Mouse (Mus musculus) CH12.LX (cell line): ENCODE data around the gene AB124611. TPM values are rescaled to one million over a fixed set of nuclear protein-coding genes. Genes with fewer than 3 reads are reported as not detected.

Experiments used
- DNase-seq: peaks from one replicate; pipeline ENCODE4 v3.0.0-alpha.2; 2013; ENCODE audit errors: extremely low read depth
- H3K27ac ChIP-seq: 2 replicates; pipeline ENCODE4 v1.5.1; 2012; ENCODE audit warnings: low read depth, mild to moderate bottlenecking, control low read depth, moderate library complexity; ENCODE audit not compliant: insufficient read depth
- H3K27me3 ChIP-seq: replicated peaks from 2 replicates; pipeline ENCODE3; 2012; ENCODE audit warnings: inconsistent platforms
- H3K36me3 ChIP-seq, 2 experiments: replicated peaks in 1 of 2; 2 replicates each; pipeline versions ENCODE3 to v1.6.1; 2012; ENCODE audit warnings: inconsistent platforms in 1 of 2, low read length in 1 of 2, mild to moderate bottlenecking in 1 of 2, mixed read lengths in 1 of 2, moderate library complexity in 1 of 2; ENCODE audit not compliant: control insufficient read depth in 1 of 2, insufficient read depth in 1 of 2
- H3K4me1 ChIP-seq, 2 experiments: 2 replicates each; pipeline ENCODE4 v1.6.1; 2012; ENCODE audit warnings: inconsistent platforms in 1 of 2, moderate library complexity in 1 of 2; ENCODE audit not compliant: insufficient read depth in 2 of 2, control insufficient read depth in 1 of 2
- H3K4me2 ChIP-seq: 2 replicates; pipeline ENCODE4 v1.6.1; 2012; ENCODE audit warnings: low read depth, mild to moderate bottlenecking, control low read depth; ENCODE audit not compliant: poor library complexity, insufficient read depth, severe bottlenecking
- H3K4me3 ChIP-seq, 3 experiments: fragments of 150-350 bp in 1 of 3; sonication (generic) in 1 of 3; replicated peaks in 1 of 3; 2 replicates each; pipeline versions ENCODE3 to v1.5.1; 2011 to 2012; ENCODE audit warnings: low read depth in 2 of 3, low read length in 2 of 3, mild to moderate bottlenecking in 2 of 3, moderate library complexity in 2 of 3, control low read depth in 1 of 3, improper control_type of control experiment in 1 of 3, inconsistent platforms in 1 of 3, mixed read lengths in 1 of 3; ENCODE audit not compliant: poor library complexity in 1 of 3
- H3K79me2 ChIP-seq: replicated peaks from 2 replicates; pipeline ENCODE4 v1.6.1; 2012; ENCODE audit warnings: mild to moderate bottlenecking, moderate library complexity; ENCODE audit not compliant: control insufficient read depth, poor library complexity, insufficient read depth, severe bottlenecking; ENCODE audit errors: extremely low read depth
- H3K9ac ChIP-seq: 2 replicates; pipeline ENCODE4 v1.6.1; 2012; ENCODE audit warnings: low read depth, mild to moderate bottlenecking, control low read depth, moderate library complexity; ENCODE audit not compliant: insufficient read depth
- H3K9me3 ChIP-seq: replicated peaks from 2 replicates; pipeline ENCODE3; 2012; ENCODE audit warnings: low read length, inconsistent platforms, mixed read lengths
- BHLHE40 ChIP-seq: IDR thresholded peaks from 2 replicates; pipeline ENCODE4 v1.6.1; 2011; ENCODE audit warnings: mild to moderate bottlenecking, low read depth, low read length, improper control_type of control experiment
- CHD2 ChIP-seq: IDR thresholded peaks from 2 replicates; pipeline ENCODE4 v1.6.1; 2011; ENCODE audit warnings: low read length, improper control_type of control experiment
- CTCF ChIP-seq, 2 experiments: IDR thresholded peaks in 1 of 2; conservative IDR thresholded peaks in 1 of 2; 2 replicates each; pipeline ENCODE4 v1.5.1; 2011 to 2012; ENCODE audit warnings: low read depth in 2 of 2, low read length in 2 of 2, improper control_type of control experiment in 1 of 2, inconsistent platforms in 1 of 2, mild to moderate bottlenecking in 1 of 2, moderate library complexity in 1 of 2
- ETS1 ChIP-seq: conservative IDR thresholded peaks from 2 replicates; pipeline ENCODE4 v1.6.1; 2012; ENCODE audit warnings: low read depth, mild to moderate bottlenecking, inconsistent platforms, low read length, improper control_type of control experiment, moderate library complexity
- JUN ChIP-seq: IDR thresholded peaks from 2 replicates; pipeline ENCODE4 v1.6.1; 2011; ENCODE audit warnings: low read depth, mild to moderate bottlenecking, low read length, improper control_type of control experiment, moderate library complexity; ENCODE audit not compliant: insufficient read depth
- JUND ChIP-seq: conservative IDR thresholded peaks from 2 replicates; pipeline ENCODE4 v1.6.1; 2011; ENCODE audit warnings: low read depth, low read length, improper control_type of control experiment
- MXI1 ChIP-seq: IDR thresholded peaks from 2 replicates; pipeline ENCODE4 v1.6.1; 2011; ENCODE audit warnings: mild to moderate bottlenecking, low read depth, low read length, improper control_type of control experiment
- MYC ChIP-seq: IDR thresholded peaks from 2 replicates; pipeline ENCODE4 v1.6.1; 2011; ENCODE audit warnings: low read depth, mild to moderate bottlenecking, improper control_type of control experiment, low read length
- NELFE ChIP-seq: IDR thresholded peaks from 2 replicates; pipeline ENCODE4 v1.6.1; 2011; ENCODE audit warnings: low read depth, low read length, improper control_type of control experiment
- NRF1 ChIP-seq: IDR thresholded peaks from 2 replicates; pipeline ENCODE4 v1.6.1; 2014; ENCODE audit warnings: low read depth, mild to moderate bottlenecking, inconsistent platforms, low read length, improper control_type of control experiment, moderate library complexity
- PAX5 ChIP-seq: IDR thresholded peaks from 2 replicates; pipeline ENCODE4 v1.6.1; 2012; ENCODE audit warnings: low read length, inconsistent platforms, mixed read lengths
- USF1 ChIP-seq: IDR thresholded peaks from 2 replicates; pipeline ENCODE4 v1.6.1; 2014; ENCODE audit warnings: low read depth, mild to moderate bottlenecking, inconsistent platforms, low read length, improper control_type of control experiment
- USF2 ChIP-seq: conservative IDR thresholded peaks from 2 replicates; pipeline ENCODE4 v1.6.1; 2011; ENCODE audit warnings: low read depth, low read length, improper control_type of control experiment
- ZC3H11A ChIP-seq: IDR thresholded peaks from 2 replicates; pipeline ENCODE4 v1.6.1; 2012; ENCODE audit warnings: low read depth, mild to moderate bottlenecking, inconsistent platforms, low read length, improper control_type of control experiment
- ZKSCAN1 ChIP-seq: IDR thresholded peaks from 2 replicates; pipeline ENCODE4 v1.6.1; 2012; ENCODE audit warnings: low read depth, inconsistent platforms, low read length, improper control_type of control experiment, borderline replicate concordance
- ZMIZ1 ChIP-seq: IDR thresholded peaks from 2 replicates; pipeline ENCODE4 v1.6.1; 2012; ENCODE audit warnings: low read depth, mild to moderate bottlenecking, inconsistent platforms, low read length, improper control_type of control experiment
- dilution Hi-C: fragments of 300-500 bp; cut with MboI; formaldehyde crosslinking; loops from 2 replicates; pipeline ENCODE4 v1.14.3; 2020; ENCODE audit warnings: low sequenced_read_pairs; ENCODE audit not compliant: extremely low pct_unique_long_range_greater_than_20kb, extremely low pct_ligation_motif_present
- in situ Hi-C: fragments of 300-500 bp; cut with MboI; formaldehyde crosslinking; loops from 3 replicates; pipeline ENCODE4 v1.14.3; 2019; ENCODE audit warnings: low sequenced_read_pairs, low pct_ligation_motif_present, low pct_unique_long_range_greater_than_20kb, mixed read lengths
- polyA plus RNA-seq: library from polyadenylated mRNA; unstranded; fragments of >175 nt; gene quantifications from 2 replicates; pipeline ENCODE4 v1.2.1, GENCODE M21; 2012; ENCODE audit warnings: low read depth; ENCODE audit not compliant: insufficient read length
- total RNA-seq, 2 experiments: library from RNA; depleted of rRNA; stranded (reverse); fragments of 300-350 nt in 1 of 2; fragments of >200 nt in 1 of 2; gene quantifications; 2 replicates each; pipeline ENCODE4 v1.2.3; 2012 to 2014

Gene AB124611
- total and polyA plus RNA-seq, 3 experiments: 0.89 to 2.1 (median 1.5) TPM

- H3K4me1 ChIP-seq: peaks cover 11 to 36% of the 10 kb centered on the region in 2 experiments
- TF ChIP-seq NELFE (no peak), ZMIZ1 (0 out of 2 replicates have a peak, but pooled peaks have one; percentile 18)
- TF ChIP-seq, all 38 proteins: peak for 1
- Histone ChIP-seq H3K27ac (no peak overlapping the region), H3K9me3 (peaks cover under 1% of the 10 kb centered on the region), H3K79me2 (no peaks in the 10 kb centered on the region), H3K27me3 (no peaks in the 10 kb centered on the region), H3K36me3 (peaks cover 54 to 61% of the 10 kb centered on the region in 2 experiments), H3K9ac (no peak overlapping the region), H3K4me3 (no peak overlapping the region), H3K4me2 (no peak overlapping the region)
- no peak for DNase-seq
- in situ Hi-C loops: no loop called here
- dilution Hi-C loops: no loop called here
Measured at GRCm38 (mm10) chr9:21507753-21508430, 18.1 kb upstream of the AB124611 start.

GRCm38 (mm10) chr9:21508871-21509404, 17.0 kb upstream of the AB124611 start:
- Histone ChIP-seq H3K4me1 (peaks cover 12 to 40% of the 10 kb centered on the region in 2 experiments), H3K9ac (peak overlapping the region; percentile 13), H3K36me3 (peaks cover 48 to 53% of the 10 kb centered on the region in 2 experiments), H3K79me2 (no peaks in the 10 kb centered on the region), H3K27ac (peak overlapping the region; percentile 11; the same call in 1 of the 2 replicates), H3K4me3 (peak overlapping the region in 2 of 3 experiments; percentile 71 to 76), H3K9me3 (peaks cover 9% of the 10 kb centered on the region), H3K27me3 (no peaks in the 10 kb centered on the region), H3K4me2 (peak overlapping the region; percentile 82)
- in situ Hi-C loops: no loop called here
- dilution Hi-C loops: no loop called here
- DNase-seq: no peak
- TF ChIP-seq USF2 (no peak), MXI1 (no peak), NRF1 (no peak), MYC (no peak), BHLHE40 (no peak), JUN (no peak), USF1 (no peak), CHD2 (no peak), ETS1 (no peak), ZC3H11A (no peak), ZKSCAN1 (no peak), CTCF (conservative IDR thresholded peaks at IDR 0.05 in 1 of 2, IDR thresholded peaks at IDR 0.05 in 1 of 2; ENCODE audit: low read depth in 2 of 2, low read length in 2 of 2) (no peak), PAX5 (no peak), JUND (no peak)
